ENCODE assay signal across 9 mouse cellular contexts in the genomic region with DNA sequence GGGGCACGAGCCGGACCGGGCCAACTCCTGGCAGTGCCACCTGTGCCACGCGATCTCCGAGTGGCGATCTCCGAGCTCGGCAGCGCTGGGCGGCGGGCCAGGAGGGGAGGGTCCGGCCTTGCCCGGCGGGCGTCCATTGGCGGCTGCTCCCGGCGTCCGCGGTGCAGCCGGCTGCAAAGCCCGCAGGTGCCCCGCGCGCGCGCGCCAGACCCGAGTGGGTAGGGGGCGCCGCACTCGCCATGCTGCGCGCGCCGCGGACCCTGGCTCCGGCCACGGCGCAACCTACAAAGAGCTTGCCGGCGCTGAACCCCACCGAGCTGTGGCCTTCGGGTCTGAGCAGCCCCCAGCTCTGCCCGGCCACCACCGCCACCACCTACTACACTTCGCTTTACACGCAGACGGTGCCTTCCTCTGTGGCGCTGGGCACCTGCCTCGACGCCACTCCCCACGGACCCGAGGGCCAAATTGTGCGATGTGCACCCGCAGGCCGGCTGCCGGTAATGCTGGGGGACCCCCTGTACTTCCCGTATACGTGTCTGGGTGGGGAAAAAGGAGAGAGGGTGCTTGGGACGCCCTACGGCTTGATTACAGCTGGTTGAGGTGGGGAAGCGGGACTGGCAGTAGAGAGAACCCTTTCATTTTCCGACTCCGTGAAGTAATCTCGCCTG. TPM values are rescaled to one million over a fixed set of nuclear protein-coding genes. Genes with fewer than 3 reads are reported as not detected.
A peak's percentile ranks its signal among the peaks of the same experiment; 100 is the strongest.
DNase-seq lines count a peak whose midpoint lies in the region; ATAC-seq and TF ChIP-seq lines count a peak whose summit lies in the region.
"Had no signal": no experiment of that assay in that cellular context is flagged by ENCODE, and none has a peak within 500 bp of the region (broad histone marks: within the 10 kb centered on the region; RNA-seq: fewer than 3 reads in every experiment).

No protein-coding gene starts in this region.

- H3K9me3 ChIP-seq in lung, embryonic 15.5 days: no peaks in the 10 kb centered on the region

- peak overlapping the region; percentile 62 for H3K9ac ChIP-seq in lung, embryonic 15.5 days

- peaks cover 16% of the 10 kb centered on the region for H3K4me1 ChIP-seq in kidney, adult 2 months (ENCODE audit: control insufficient read depth, insufficient read depth, low read length)
- H3K4me1 ChIP-seq in lung, embryonic 15.5 days: peaks cover 52% of the 10 kb centered on the region

- TF ChIP-seq POLR2A in kidney, adult 2 months (IDR thresholded peaks at IDR 0.05; ENCODE audit: low read depth, low read length): no peak

- peak overlapping the region; percentile 89 for H3K4me2 ChIP-seq in lung, embryonic 15.5 days

- H3K4me3 ChIP-seq in kidney, adult 2 months (ENCODE audit: insufficient read depth, low read depth, low read length): peak overlapping the region; percentile 83
- peak overlapping the region; percentile 62 for H3K4me3 ChIP-seq in lung, embryonic 15.5 days

- no peak overlapping the region for H3K27ac ChIP-seq in kidney, adult 2 months (ENCODE audit: insufficient read depth, low read depth, low read length)
- H3K27ac ChIP-seq in lung, embryonic 15.5 days: peak overlapping the region; percentile 83

- no peaks in the 10 kb centered on the region for H3K27me3 ChIP-seq in kidney, adult 2 months (replicated peaks; ENCODE audit: control insufficient read depth, insufficient read depth, low read length)
- no peaks in the 10 kb centered on the region for H3K27me3 ChIP-seq in lung, embryonic 15.5 days
- H3K27me3 ChIP-seq: Patski had no signal

- H3K36me3 ChIP-seq in kidney, adult 2 months (ENCODE audit: control insufficient read depth, insufficient read depth, low read length): no peaks in the 10 kb centered on the region
- H3K36me3 ChIP-seq in lung, embryonic 15.5 days: no peaks in the 10 kb centered on the region

- DNase-seq in cerebellum, postnatal 25 days: peak; percentile 35 to 68
- DNase-seq in cerebellum, adult 9-10 months: no peak
- peak; percentile 89 for DNase-seq in adrenal gland, postnatal 25 days
- peak; percentile 60 for DNase-seq in gastrocnemius, postnatal 25 days
- peak; percentile 80 for DNase-seq in kidney, adult 2 months
- DNase-seq in retina, embryonic 14.5 days (ENCODE audit: low spot score): peak; percentile 56
- no peak for DNase-seq in frontal cortex, postnatal 36 days (ENCODE audit: low spot score in 2 of 2)

- ATAC-seq in lung, embryonic 15.5 days (ENCODE audit: borderline replicate concordance, extremely low read depth, low FRiP score, low TSS enrichment): peak; percentile 35; the same call in 1 of the 2 replicates
- ATAC-seq: Patski had no signal

- no peak for TF ChIP-seq CTCF in kidney, adult 2 months (conservative IDR thresholded peaks at IDR 0.05; ENCODE audit: insufficient read depth, insufficient read length, low read depth, low read length)

- under 1% methylated on average over 67 of the region's 67 CpGs for WGBS in kidney, adult 2 months
- WGBS in lung, embryonic 15.5 days: under 1% methylated on average over 57 of the region's 67 CpGs

RNA-seq across cellular contexts. Expression of gene E2f2, which starts 0.5 kb away (rescaled TPM):
- total RNA-seq in adrenal gland, postnatal 25 days (2021): 4.1 and 4.8 TPM in 2 replicates
- total RNA-seq in gastrocnemius, postnatal 25 days (2021): 1 to 10 TPM; 1.8 to 3.5 TPM
- 2.1 and 2.2 TPM in 2 replicates for polyA plus RNA-seq in kidney, adult 2 months (2012; rRNA removed)
- polyA plus RNA-seq in lung, embryonic 15.5 days (2015; fragmentation: Nextera tagmentation; extraction: Ambion mirVana): 13.7 and 16.1 TPM in 2 replicates

RNA-seq across cellular contexts. Expression of gene Id3, which starts 29.4 kb away (rescaled TPM):
- total RNA-seq in adrenal gland, postnatal 25 days (2021): 59.6 and 78.0 TPM in 2 replicates
- total RNA-seq in gastrocnemius, postnatal 25 days (2021): 10 to 100 TPM; 13.5 to 21.2 TPM
- 259 and 289 TPM in 2 replicates for polyA plus RNA-seq in kidney, adult 2 months (2012; rRNA removed)
- 498 and 529 TPM in 2 replicates for polyA plus RNA-seq in lung, embryonic 15.5 days (2015; fragmentation: Nextera tagmentation; extraction: Ambion mirVana)

RNA-seq across cellular contexts. Expression of gene Asap3, which starts 33.5 kb away (rescaled TPM):
- total RNA-seq in adrenal gland, postnatal 25 days (2021): 1.8 and 2.8 TPM in 2 replicates
- total RNA-seq in gastrocnemius, postnatal 25 days (2021): 1 to 10 TPM; 2.8 to 3.0 TPM
- 5.7 and 7.0 TPM in 2 replicates for polyA plus RNA-seq in kidney, adult 2 months (2012; rRNA removed)
- 6.5 and 8.1 TPM in 2 replicates for polyA plus RNA-seq in lung, embryonic 15.5 days (2015; fragmentation: Nextera tagmentation; extraction: Ambion mirVana)

Comparison
In these comparisons a context has a peak if more than half of its experiments do, and no peak if none do; other contexts are left out.
1. DNase-seq: peak in cerebellum, postnatal 25 days (2 of 2), adrenal gland, postnatal 25 days (single experiment), gastrocnemius, postnatal 25 days (single experiment), kidney, adult 2 months (single experiment) and retina, embryonic 14.5 days (single experiment); none in cerebellum, adult 9-10 months (single experiment) and frontal cortex, postnatal 36 days (0 of 2).